Mouse (Mus musculus): Measurements from ENCODE around the gene Gm15155. TPM values are rescaled to one million over a fixed set of nuclear protein-coding genes. Genes with fewer than 3 reads are reported as not detected.

Gene Gm15155
- polyA plus RNA-seq, 1 experiment from 2014 or later = not detected

Other genes starting within 250 kb of the Gm15155 start
- 0.25 TPM in 2 replicates for gene Ptchd1, start 927 bp upstream of the Gm15155 start, polyA plus RNA-seq (2015; fragmentation: Nextera tagmentation; extraction: Ambion mirVana)

Measured in heart, embryonic 16.5 days (tissue).